Mouse (Mus musculus) embryo, embryonic 10.5 days (tissue): Measurements from ENCODE around the gene Mvd.

ENCODE experiments used
- DNase-seq: peaks from one replicate; pipeline ENCODE4 v3.0.0-alpha.2; 2015; ENCODE audit warnings: low spot score

The Mvd gene

GRCm38 (mm10) chr8:122457171-122457570 lies 13.9 kb upstream of the Mvd start:
- DNase-seq = no peak

- no peak for DNase-seq
Observed at GRCm38 (mm10) chr8:122454409-122454808, 11.2 kb upstream of the Mvd start.

GRCm38 (mm10) chr8:122452154-122452553 lies 8.9 kb upstream of the Mvd start:
- DNase-seq = no peak

- no peak for DNase-seq
Observed at GRCm38 (mm10) chr8:122451161-122451703, 8.0 kb upstream of the Mvd start.

GRCm38 (mm10) chr8:122445203-122445602 lies 2.0 kb upstream of the Mvd start:
- DNase-seq = no peak

- peak; percentile 54 for DNase-seq
Observed at GRCm38 (mm10) chr8:122444058-122444748, 981 bp upstream of the Mvd start.

- DNase-seq = peak; percentile 51
Observed at GRCm38 (mm10) chr8:122442781-122443180, 441 bp downstream of the Mvd start.

- DNase-seq = no peak
Observed at GRCm38 (mm10) chr8:122442356-122442755, 866 bp downstream of the Mvd start.

GRCm38 (mm10) chr8:122441326-122441725 lies 1.9 kb downstream of the Mvd start:
- DNase-seq = no peak

- DNase-seq = no peak
Observed at GRCm38 (mm10) chr8:122439336-122439735, 3.9 kb downstream of the Mvd start.

- DNase-seq = no peak
Observed at GRCm38 (mm10) chr8:122437708-122438331, 5.4 kb downstream of the Mvd start.

- no peak for DNase-seq
Observed at GRCm38 (mm10) chr8:122436586-122437125, 6.6 kb downstream of the Mvd start.

GRCm38 (mm10) chr8:122436146-122436545 lies 7.1 kb downstream of the Mvd start:
- no peak for DNase-seq

- DNase-seq = no peak
Observed at GRCm38 (mm10) chr8:122435375-122435774, 7.8 kb downstream of the Mvd start.

GRCm38 (mm10) chr8:122433269-122433905 lies 9.8 kb downstream of the Mvd start:
- peak; percentile 17 for DNase-seq

- peak; percentile 72 for DNase-seq
Observed at GRCm38 (mm10) chr8:122432443-122433268, 10.6 kb downstream of the Mvd start, which contains the start of gene Cyba. Gene Cyba, minus strand, starts transcription at chr8:122432930.

- DNase-seq = peak; percentile 49
Observed at GRCm38 (mm10) chr8:122431694-122432442, 11.4 kb downstream of the Mvd start.

GRCm38 (mm10) chr8:122430646-122431045 lies 12.6 kb downstream of the Mvd start:
- DNase-seq = no peak

- DNase-seq = no peak
Observed at GRCm38 (mm10) chr8:122430058-122430636, 13.1 kb downstream of the Mvd start.

- no peak for DNase-seq
Observed at GRCm38 (mm10) chr8:122428163-122428562, 15.1 kb downstream of the Mvd start.

- no peak for DNase-seq
Observed at GRCm38 (mm10) chr8:122427607-122428006, 15.6 kb downstream of the Mvd start.
